Mouse (Mus musculus) embryo, embryonic 11.5 days (tissue): ENCODE data around the gene Prpsap1.
A peak's percentile ranks its signal among the peaks of the same experiment; 100 is the strongest.
"Not testable (repeated sequence)": the region's sequence is repeated elsewhere in the genome, so short reads cannot be mapped to it uniquely, and the experiment has no call there.

Experiments
- DNase-seq: peaks from one replicate; pipeline ENCODE4 v3.0.0-alpha.2; 2012; ENCODE audit warnings: low read depth, low spot score

Prpsap1 gene

DNA sequence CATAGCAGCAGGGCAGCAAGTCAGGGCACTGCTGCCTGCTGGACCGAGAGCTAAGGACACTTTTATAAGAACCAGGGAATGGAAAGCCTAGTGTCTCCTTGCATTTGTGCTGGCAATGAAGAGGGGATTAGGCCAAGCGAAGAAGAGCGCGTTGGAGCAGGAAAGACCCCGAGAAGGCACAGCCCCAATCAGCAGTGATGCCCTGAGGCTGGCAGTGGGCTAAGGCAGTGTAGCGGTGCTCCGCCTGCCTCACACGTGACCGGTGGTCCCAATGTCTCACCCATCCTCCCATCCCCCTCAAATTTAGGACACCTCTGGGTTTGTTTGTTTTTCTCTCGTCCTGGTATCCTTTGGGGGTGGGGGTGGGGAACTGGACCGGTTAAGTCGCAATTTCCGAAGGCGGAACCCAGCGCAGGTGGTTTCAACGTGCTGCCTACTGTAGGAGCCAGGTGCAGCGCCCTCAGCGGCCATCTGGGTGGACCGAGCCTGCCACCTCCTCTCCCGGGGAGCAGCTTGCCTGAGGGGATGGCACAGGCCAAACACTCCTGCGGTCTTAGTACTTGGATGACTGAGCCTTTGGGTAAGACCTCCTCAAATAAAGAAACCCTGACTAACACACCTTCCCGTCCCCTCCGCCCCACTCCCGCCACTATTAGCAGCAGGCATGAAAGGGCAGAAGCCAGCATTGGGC lies 21.5 kb upstream of the Prpsap1 start:
- no peak for DNase-seq

DNA sequence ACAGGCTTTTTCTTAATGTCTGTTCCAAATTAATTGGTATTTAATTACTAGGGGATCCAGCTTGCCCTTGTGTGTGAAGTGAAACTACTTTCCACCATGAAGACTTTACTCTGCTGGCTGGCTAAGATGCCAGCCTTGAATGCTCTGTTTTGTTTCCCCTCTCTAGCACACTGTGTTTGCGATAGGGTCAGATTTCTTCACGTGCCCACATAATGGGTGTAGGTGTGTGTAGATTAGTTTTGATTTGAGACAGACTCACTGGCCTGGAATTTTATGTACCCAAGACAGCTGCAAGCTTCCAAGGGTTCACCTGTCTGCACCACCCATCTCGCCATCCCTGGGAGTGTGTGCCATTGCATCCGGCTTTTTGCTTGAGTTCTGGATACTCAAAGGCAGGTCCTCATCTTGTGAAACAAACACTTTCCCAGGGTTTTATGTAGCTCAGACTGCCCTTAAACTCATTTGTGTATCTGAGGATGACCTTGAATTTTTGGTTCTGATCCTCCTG lies 19.6 kb upstream of the Prpsap1 start:
- DNase-seq = no peak

DNA sequence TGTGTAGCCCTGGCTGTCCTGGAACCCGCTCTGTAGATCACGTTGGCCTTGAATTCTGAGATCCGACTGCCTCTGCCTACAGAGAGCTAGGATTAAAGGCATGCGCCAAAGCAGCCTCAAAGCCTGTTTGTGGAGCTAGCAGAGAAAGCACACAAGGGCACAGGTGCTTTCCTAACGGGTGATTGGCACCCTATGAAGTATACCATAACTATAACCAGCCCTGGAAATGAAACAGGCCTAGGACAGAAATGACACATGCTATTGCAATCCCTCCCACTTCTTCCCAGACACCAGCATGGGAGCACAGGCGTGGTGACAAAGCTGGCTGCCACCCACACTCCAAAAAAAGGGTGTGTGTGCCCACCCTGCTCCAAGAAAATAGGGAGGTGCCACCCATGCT lies 19.0 kb upstream of the Prpsap1 start:
- no peak for DNase-seq

DNA sequence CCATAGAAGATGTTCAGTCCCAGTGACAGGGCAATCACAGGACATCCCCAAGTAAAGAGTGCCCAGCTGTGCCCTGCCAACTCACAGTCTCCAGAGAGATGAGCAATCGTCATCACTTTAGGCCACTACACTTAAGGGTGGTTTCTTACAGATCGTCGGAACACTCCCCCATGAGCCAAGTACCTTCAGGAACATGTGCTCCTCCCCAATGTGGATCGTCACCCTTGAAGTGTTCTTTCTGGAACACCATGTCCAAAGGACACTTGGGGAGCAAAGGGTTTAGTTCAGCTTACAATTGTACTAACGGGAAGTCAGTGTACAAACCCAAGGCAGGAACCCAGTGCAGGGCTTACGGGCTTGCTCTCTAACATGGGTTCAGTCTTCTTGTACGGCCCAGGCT lies 18.2 kb upstream of the Prpsap1 start:
- no peak for DNase-seq

DNA sequence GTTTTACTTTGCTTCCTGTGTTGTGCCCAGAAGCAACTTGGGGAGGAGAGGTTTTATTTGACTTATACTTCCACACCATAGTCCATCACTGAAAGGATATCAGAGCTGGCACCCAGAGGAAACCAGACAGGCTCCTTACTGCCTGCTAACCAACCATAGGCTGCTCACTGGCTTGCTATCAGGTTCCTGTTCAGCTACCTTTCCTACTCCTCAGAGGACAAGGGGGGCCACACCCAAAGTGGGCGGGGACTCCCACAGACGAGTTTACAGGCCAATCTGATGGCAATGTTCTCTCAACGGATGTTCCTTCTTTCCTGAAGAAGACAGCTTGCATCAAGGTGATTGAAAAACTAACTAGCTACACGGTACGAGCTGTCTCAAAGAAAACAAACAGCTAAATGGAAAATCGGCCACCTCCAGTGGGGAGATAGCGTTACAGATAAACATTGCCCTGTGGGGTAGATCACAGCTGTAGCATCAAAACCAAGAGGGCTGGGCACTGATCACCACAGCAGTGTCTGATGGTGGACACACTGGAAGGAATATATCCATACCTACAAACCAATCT lies 17.4 kb upstream of the Prpsap1 start:
- no peak for DNase-seq

DNA sequence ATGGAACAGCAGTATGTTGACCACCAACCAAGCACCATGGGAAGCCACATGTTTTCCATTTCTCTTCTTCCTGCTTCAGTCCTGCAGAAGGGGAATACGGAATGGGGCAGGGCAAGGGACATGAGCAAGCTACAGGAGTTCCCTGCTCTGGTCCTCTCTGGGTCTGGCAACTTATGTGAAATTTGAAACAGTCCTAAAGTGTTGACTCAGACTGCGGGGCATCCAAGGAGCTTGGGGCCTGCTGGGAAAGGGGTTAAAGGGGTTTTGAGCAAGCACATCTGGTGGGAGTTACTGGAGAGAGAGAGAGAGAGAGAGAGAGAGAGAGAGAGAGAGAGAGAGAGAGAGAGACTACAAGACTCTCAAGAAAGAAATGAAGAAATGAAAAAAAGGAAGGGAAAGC lies 14.7 kb upstream of the Prpsap1 start:
- DNase-seq = no peak

DNA sequence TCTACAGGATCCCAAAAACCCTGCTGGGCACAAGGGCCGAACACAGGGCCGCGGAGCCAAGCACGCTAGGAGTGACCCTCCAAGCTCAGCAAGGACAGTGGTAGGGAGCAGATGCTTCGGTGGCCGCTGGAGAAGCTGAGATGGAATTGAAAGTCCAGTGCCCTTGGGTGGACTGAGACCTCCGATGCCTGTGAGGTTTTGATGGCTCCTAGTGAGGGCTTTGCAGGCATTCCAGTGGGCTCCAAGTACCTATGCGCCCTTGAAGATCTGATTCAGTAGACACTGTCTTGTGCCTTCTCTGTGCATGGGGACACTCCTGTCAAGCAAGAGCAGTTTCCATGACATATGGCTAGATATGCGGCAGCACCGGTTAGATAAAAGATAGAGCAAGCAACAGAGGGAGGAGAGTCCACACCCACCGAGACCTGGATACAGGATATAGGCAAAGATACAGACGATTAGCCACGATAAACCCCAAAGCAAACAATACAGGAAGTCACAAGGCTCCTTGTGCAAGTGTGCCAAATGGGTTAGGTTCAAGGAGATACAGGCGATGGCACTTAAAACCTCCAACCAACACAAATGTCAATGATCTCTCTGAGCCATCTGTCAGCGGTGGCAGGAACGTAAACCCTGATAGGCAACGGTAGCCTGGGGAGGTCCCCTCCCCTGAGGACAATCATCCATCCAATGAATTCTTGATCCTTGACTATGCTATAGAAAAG lies 12.3 kb upstream of the Prpsap1 start:
- DNase-seq = no peak

DNA sequence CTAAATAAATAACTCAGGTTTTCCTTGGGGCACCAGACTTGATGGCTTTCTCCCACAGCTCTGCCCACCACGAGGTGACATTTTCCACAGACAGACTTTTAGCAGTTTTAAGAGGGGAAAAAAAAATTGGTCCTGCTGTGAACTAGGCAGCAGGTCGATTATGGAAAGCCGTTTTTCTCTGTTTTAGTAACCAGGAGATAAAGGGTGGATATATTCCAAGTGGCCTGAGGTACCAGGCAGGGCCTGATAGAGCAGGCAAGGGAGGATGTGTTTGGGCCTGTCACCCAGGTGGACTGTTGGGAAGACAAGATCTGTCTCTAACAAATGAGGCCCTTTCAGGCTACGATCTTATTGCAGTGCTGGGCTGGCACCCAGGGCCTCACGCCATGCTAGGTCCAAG lies 11.6 kb upstream of the Prpsap1 start:
- no peak for DNase-seq

DNA sequence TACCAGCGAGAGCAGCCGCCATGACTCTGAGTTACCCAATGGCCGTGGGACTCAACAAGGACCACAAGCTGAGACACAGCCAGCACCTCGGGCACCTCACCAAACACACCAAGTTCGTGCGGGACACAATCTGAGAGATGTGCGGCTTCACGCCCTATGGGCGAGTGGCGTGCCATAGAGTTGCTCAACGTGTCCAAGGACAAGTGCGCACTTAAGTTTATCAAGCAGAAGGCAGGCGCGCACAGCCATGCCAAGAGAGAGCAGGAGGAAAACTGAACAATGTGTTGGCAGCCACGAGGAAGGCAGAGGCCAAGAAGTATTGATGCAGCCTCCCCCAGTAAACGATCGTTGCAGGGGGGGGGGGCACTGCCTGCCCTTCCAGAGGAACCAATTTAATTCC lies 10.5 kb upstream of the Prpsap1 start:
- no peak for DNase-seq

DNA sequence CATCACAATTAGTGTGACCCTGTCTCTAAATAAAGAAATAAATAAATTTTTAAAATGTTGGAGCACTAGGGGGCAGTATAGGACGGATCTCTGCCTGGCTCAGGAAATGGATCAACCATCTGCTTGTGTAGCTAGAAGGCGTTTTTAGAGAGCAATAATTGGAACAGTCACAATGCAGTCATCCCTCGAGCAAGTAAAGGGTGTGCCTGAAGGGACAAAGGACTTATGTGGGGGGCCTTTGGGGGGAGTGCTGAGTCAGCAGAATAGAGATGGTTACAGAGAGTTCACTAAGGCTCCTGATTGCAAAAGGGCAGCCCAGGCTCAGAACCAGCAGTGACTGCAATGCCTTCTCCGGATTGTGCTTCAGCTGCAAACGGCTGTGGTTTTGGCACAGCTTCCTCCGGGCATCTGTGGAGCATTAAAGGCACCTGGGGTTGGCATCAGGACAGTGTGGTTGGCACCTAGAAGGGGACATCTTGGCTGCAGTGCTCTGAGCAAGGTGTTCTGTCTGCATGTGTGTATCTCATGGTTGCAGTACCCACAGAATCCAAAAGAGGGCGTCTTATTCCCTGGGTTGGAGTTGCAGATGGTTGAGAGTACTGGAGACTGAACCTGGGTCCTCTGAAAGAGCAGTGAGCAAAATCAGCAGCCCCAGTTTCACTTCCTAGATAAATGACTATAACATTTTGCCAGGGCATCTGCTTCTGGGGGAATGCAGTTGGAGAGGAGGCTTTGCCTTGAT lies 7.2 kb upstream of the Prpsap1 start:
- DNase-seq = peak; percentile 43

DNA sequence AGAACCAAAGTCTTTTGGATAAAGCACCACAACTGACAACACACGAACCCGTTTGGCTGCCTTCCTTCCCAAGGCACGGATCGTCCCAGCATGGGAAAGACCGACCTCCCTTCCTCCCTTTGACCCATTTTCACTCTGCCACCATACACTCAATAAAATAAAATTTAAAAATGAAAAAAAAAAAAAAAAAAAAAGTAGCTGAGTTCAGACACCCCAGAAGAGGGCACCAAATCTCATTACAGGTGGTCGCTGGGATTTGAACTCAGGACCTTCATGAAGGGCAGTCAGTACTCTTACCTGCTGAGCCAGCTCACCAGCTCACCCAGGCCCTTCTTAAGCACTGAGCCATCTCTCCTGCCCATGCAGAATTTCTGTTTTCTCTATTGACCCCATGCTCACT lies 5.0 kb upstream of the Prpsap1 start:
- no peak for DNase-seq

DNA sequence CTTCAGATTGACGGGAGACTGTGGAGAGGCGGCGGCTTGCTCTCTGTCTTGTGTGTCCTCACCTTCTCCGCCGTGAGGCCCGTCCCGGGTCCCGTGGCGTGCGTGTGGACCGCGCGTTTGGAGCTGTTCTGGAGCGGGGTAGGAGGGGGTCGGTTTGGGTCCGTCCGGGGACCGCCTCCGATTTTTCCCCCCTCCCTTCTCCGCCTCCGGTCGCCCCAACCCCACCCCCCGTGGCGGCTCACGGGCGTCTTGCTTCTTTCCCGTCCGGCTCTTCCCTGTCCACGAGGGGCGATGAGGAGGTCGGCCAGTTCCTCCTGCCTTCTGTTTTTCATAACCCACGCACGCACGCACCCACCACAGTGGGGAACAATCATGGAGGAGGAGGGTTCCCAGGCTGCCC lies 4.6 kb upstream of the Prpsap1 start:
- DNase-seq = no peak

DNA sequence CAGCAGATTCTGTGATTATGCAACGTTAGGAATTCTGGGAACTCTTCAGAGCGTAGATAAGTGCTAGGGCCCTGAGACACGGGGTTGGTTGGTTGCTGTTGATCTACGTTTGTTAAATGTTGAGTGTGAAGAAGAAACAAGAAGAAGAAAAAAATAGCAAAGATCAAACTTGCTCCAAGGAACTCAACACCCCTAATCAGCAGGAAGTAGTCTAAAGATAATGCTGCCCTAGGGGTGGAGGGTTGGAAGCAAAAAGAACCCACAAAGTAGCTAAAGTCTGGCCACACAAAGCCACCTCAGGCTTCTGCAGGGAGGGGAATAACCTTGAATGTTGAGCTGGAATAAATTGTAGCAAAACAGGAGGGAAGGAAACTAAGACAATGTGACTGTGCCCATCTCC lies 3.3 kb upstream of the Prpsap1 start:
- DNase-seq = no peak

DNA sequence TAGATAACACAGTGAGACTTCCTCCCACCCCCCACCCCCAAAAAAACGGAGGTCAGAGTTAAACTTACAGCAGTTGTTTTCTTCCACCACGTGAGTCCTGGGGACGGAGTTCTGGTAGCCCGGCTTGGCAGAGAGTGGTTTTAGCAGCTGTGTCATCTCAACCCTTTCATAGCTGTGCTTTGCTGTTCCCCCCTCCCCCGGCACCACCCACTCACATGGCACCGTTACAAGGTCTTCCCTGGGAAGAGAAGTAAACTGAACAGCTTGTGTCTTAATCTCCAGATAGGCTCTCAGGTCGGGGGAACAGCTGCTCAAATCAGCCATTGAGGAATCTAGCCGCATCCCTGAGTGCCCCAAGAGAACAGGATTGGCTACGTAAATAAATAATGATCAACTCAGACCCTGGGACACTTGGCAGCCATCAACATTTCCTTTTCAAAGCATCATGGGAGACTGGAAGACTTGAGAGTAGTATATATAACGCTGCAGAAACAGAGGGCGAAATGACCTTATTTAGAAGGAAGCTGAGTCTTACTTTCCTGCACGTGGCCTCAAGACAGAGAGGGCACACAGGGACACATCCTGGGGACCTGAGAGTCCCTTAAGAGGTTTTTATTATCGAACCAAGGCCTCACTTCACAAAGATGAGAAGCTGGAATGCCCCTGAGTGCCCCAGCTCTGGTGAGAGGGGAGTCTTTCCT lies 622 bp upstream of the Prpsap1 start:
- DNase-seq = no peak

DNA sequence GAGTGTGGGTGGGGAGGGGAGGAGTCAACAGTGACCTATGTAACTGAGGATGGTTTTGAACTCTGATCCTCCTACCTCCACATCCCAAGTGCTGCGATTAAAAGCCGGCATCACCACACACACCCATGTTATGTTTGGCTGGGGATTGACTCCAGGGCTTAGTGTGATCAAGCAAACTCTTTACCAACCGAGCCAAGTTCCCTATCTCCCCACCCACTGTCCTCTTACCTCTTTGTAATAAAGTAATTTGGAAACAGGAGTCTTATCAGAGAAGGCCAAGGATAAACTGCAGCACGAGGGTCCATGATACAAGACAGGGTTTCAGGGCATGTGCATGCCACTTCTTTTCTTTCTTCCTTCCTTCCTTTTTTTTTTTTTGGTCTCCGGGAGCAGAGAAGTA lies 811 bp downstream of the Prpsap1 start:
- no peak for DNase-seq

DNA sequence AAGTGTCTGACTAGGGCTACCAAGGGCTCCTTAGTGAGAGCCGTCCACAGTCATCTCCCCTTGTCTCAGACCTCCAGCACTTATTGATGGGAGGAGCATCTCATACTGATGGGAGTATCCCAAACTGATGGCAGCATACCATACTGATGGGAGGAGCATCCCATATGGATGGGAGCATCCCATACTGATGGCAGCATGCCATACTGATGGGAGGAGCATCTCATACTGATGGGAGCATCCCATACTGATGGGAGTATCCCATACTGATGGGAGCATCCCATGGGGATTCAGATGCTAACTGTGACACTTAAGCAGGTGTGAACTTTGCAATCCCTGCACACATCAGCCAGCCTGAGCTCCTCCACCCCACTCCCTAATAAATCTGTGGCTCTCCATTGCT lies 1.5 kb downstream of the Prpsap1 start:
- DNase-seq = not testable (repeated sequence)

DNA sequence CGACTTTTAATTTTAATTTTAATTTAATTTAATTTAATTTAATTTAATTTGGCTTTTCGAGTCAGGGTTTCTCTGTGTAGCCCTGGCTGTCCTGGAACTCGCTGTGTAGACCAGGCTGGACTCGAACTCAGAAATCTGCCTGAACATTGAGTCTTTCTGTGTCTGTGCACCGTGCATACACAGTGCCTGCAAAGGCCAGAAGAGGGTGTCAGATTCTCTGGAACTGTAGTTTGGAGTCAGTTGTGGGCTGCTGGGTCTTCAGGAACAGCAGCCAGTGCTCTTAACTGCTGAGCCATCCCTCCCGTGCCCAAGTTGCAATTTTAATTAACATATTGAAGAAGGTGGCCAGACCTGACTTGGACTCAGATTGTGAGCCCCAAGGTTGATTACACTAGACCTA lies 2.7 kb downstream of the Prpsap1 start:
- no peak for DNase-seq

DNA sequence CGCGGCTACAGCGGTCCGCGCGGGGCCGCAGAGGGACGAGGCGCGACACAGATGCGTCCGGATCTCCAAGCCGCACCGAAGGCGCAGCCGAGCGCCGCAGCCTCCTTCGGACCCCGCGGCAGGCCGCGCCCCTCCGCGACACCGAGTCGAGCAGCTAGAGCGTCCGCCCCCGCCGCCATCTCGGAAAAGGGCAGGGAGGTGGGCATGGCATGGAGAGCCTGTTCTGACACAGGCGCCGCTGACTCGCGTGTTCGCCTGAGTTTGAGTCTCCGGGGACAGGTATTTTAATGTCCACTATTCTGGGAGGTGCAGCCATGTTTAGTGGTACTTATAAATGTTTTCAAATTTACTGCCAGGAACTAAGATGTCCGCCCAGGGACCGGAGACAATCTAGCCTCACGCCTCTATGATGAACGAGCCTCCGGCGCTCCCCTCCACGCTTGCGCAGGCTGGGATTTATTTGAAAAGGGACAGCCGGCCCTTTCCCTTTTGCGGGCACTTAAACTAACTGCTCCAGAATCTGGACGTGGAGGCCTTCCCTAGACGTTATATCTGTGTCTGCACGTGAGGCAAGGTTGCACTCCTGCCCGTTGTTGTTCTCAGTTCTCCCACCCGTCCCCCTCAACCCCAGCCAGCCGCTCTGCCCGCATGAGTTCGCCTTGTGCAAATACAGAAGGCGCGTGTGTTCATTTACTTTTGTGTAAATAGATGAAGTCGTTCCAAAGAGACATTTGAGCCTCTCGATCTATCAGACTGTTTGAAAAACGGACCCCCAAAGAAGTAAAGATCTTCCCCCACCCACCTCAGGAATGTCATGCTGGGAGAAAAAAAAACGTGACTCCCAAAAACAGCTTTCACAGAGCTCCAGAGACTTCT lies 3.5 kb downstream of the Prpsap1 start:
- DNase-seq = peak; percentile 82

DNA sequence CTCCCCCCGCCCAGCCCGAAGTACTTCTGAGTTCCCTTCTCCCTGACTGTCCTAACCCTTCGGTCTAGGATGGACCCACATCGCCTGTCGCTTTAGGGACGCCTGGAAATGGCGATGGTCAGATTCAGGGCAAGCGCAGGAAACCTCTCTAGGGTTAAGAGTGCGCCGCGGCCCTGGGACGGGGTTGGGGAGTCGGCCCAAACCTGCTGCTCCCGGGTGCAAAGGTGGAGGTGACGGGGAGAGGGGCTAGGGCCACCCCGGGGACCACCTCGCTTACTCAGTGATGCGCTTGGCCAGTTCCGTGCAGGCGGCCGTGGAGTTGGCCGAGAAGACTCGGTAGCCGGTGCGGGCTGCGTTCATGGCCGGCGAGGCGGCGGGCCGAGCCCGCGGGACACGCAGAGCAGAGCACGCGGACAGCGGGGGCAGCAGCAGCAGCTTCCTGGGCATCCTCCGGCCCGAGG lies 4.2 kb downstream of the Prpsap1 start:
- DNase-seq = no peak

DNA sequence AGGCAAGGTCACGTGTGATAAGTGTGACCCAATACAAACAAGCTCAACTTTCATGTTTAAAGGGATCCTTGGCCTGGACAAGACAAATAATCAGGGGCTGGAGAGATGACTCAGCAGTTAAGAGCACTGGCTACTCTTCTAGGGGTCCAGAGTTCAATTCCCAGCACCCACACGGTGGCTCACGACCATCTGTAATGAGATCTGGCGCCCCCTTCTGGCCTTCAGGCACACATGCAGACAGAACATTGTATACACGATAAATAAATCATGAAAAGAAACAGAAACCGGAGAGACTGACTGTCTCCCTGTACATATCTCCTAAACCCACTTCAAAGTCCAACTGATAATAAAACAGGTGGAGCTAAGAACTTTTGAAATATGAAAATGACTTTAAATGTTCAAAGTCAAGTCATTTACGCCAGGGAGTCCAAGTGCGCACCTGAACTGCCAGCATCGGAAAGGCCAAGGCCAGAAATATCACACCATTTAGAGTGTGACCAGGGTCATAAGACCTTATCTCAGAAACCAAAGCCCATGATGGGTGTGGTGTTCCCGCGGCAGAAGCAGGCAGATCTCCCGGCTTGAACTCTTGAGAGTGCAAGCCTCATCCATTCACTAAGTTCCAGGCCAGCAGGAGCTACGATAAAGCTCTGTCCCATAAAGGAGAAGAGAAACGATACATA lies 5.2 kb downstream of the Prpsap1 start:
- DNase-seq = no peak
